Comparison of ENCODE assay signal across 24 mouse cellular contexts in genomic region chr13:95358223-95358622, GRCm38 (mm10). TPM values are rescaled to one million over a fixed set of nuclear protein-coding genes. Genes with fewer than 3 reads are reported as not detected.
DNase-seq lines count a peak whose midpoint lies in the region; ATAC-seq and TF ChIP-seq lines count a peak whose summit lies in the region.
"Had no signal": no experiment of that assay in that cellular context is flagged by ENCODE, and none has a peak within 500 bp of the region (broad histone marks: within the 10 kb centered on the region; RNA-seq: fewer than 3 reads in every experiment).

No protein-coding gene starts in this region.

- ATAC-seq in G1E (ENCODE audit: extremely low read depth, insufficient number of reproducible peaks, low FRiP score, poor library complexity, severe bottlenecking): peak; percentile 28; the same call in 1 of the 2 replicates
- ATAC-seq in megakaryocyte progenitor cell, adult 5-6 weeks (replicated peaks; ENCODE audit: poor library complexity): peak; percentile 63
- no peak for ATAC-seq in forebrain, embryonic 11.5 days (replicated peaks; ENCODE audit: low FRiP score)
- ATAC-seq: activated CD4-positive, CD25-positive, alpha-beta regulatory T cell, adult 4 months; forebrain, embryonic 14.5 days; forebrain, embryonic 16.5 days; Patski had no signal

- WGBS in forebrain, embryonic 11.5 days: 91% methylated on average over 2 of the region's 2 CpGs

- H3K27ac ChIP-seq in bone marrow macrophage, adult 2 months (ENCODE audit: insufficient read depth, low read depth, low read length): peak overlapping the region; percentile 51
- H3K27ac ChIP-seq in forebrain, embryonic 11.5 days (ENCODE audit: low read depth, low read length): no peak overlapping the region
- H3K27ac ChIP-seq: embryonic facial prominence, embryonic 10.5 days; embryonic facial prominence, embryonic 12.5 days; forebrain, embryonic 12.5 days had no signal

- H3K4me2 ChIP-seq in forebrain, embryonic 11.5 days (ENCODE audit: low read depth, low read length, severe bottlenecking): no peak overlapping the region
- H3K4me2 ChIP-seq: embryonic facial prominence, embryonic 12.5 days; forebrain, embryonic 12.5 days had no signal

- H3K9ac ChIP-seq in forebrain, embryonic 11.5 days (ENCODE audit: low read length): no peak overlapping the region
- H3K9ac ChIP-seq: embryonic facial prominence, embryonic 12.5 days; forebrain, embryonic 12.5 days had no signal

- no peak for TF ChIP-seq CTCF in G1E (IDR thresholded peaks at IDR 0.05; ENCODE audit: low read depth, low read length)
- no peak for TF ChIP-seq CTCF in bone marrow macrophage, adult 2 months (IDR thresholded peaks at IDR 0.05; ENCODE audit: low read depth, low read length)

- no peaks in the 10 kb centered on the region for H3K9me3 ChIP-seq in G1E (replicated peaks)
- no peaks in the 10 kb centered on the region for H3K9me3 ChIP-seq in forebrain, embryonic 11.5 days (ENCODE audit: control insufficient read depth, low read length)
- H3K9me3 ChIP-seq: embryonic facial prominence, embryonic 10.5 days; embryonic facial prominence, embryonic 12.5 days; forebrain, embryonic 12.5 days had no signal

- TF ChIP-seq POLR2A in bone marrow macrophage, adult 2 months (IDR thresholded peaks at IDR 0.05; ENCODE audit: borderline replicate concordance, low read depth, low read length): no peak

- no peak overlapping the region for H3K4me3 ChIP-seq in G1E (ENCODE audit: low read depth, low read length)
- H3K4me3 ChIP-seq in bone marrow macrophage, adult 2 months (ENCODE audit: insufficient read depth, low read length): no peak overlapping the region
- no peak overlapping the region for H3K4me3 ChIP-seq in forebrain, embryonic 11.5 days (ENCODE audit: low read depth, low read length)
- H3K4me3 ChIP-seq: embryonic facial prominence, embryonic 10.5 days; embryonic facial prominence, embryonic 12.5 days; forebrain, embryonic 12.5 days had no signal

- H3K27me3 ChIP-seq in G1E (ENCODE audit: insufficient read depth, low read length): no peaks in the 10 kb centered on the region
- H3K27me3 ChIP-seq in forebrain, embryonic 11.5 days (ENCODE audit: control insufficient read depth, insufficient read depth, low read length): no peaks in the 10 kb centered on the region
- H3K27me3 ChIP-seq: embryonic facial prominence, embryonic 12.5 days; forebrain, embryonic 12.5 days; Patski had no signal

- DNase-seq in 416B (ENCODE audit: low read depth) (peak; percentile 87), G1E (ENCODE audit: low spot score) (no peak)
- DNase-seq in spleen, postnatal 36 days (ENCODE audit: low spot score in 2 of 2): no peak
- no peak for DNase-seq in spleen, adult 18-20 months
- DNase-seq in lung, postnatal 25 days (ENCODE audit: low spot score): no peak
- no peak for DNase-seq in forebrain, embryonic 11.5 days (ENCODE audit: low spot score)
- DNase-seq: adrenal gland, adult 8-10 months; adrenal gland, postnatal 14 days; adrenal gland, postnatal 36 days; cerebellum, adult 11 months; cerebellum, adult 18-20 months; cerebellum, adult 8-10 months; cerebellum, adult 9-11 months; cerebellum, postnatal 14 days; cerebellum, postnatal 36 days had no signal

- peaks cover 13% of the 10 kb centered on the region for H3K4me1 ChIP-seq in G1E (ENCODE audit: insufficient read depth, low read depth, low read length)
- H3K4me1 ChIP-seq in bone marrow macrophage, adult 2 months (ENCODE audit: control insufficient read depth, insufficient read depth, low read length): peaks cover 11% of the 10 kb centered on the region
- no peaks in the 10 kb centered on the region for H3K4me1 ChIP-seq in forebrain, embryonic 11.5 days (replicated peaks; ENCODE audit: control insufficient read depth, insufficient read depth, low read length)
- H3K4me1 ChIP-seq: embryonic facial prominence, embryonic 10.5 days; embryonic facial prominence, embryonic 12.5 days; forebrain, embryonic 12.5 days had no signal

- peaks cover 99% of the 10 kb centered on the region for H3K36me3 ChIP-seq in G1E (replicated peaks)
- H3K36me3 ChIP-seq in forebrain, embryonic 11.5 days (ENCODE audit: control insufficient read depth, insufficient read depth, low read length): peaks cover 4% of the 10 kb centered on the region; the same call in 1 of the 2 replicates

RNA-seq across cellular contexts. Expression of gene Aggf1, which starts 16.9 kb away (rescaled TPM):
- total RNA-seq in G1E (2014; fragmentation: Nextera tagmentation) (30.6 and 35.6 TPM in 2 replicates), G1E (2017) (52.6 and 55.8 TPM in 2 replicates)
- 31.0 and 34.7 TPM in 2 replicates for polyA plus RNA-seq in G1E (2012)
- polyA plus RNA-seq in bone marrow macrophage, adult 2 months (2012; ENCODE audit: insufficient read depth, insufficient read length, missing spikeins): 37.5 and 38.1 TPM in 2 replicates
- 31.9 and 34.5 TPM in 2 replicates for total RNA-seq in megakaryocyte progenitor cell, adult 5-6 weeks (2015)
- 49.5 and 57.0 TPM in 2 replicates for total RNA-seq in megakaryocyte progenitor cell, adult 5-6 weeks (2017)
- polyA plus RNA-seq in forebrain, embryonic 11.5 days (2014; fragmentation: Nextera tagmentation; extraction: Ambion mirVana): 51.6 and 54.4 TPM in 2 replicates

RNA-seq across cellular contexts. Expression of gene Zbed3, which starts 34.8 kb away (rescaled TPM):
- total RNA-seq in G1E (2014; fragmentation: Nextera tagmentation): not detected in 2 replicates
- total RNA-seq in G1E (2017): 0.12 and 0.33 TPM in 2 replicates
- polyA plus RNA-seq in G1E (2012): not detected in 2 replicates
- 9.9 and 10.9 TPM in 2 replicates for polyA plus RNA-seq in bone marrow macrophage, adult 2 months (2012; ENCODE audit: insufficient read depth, insufficient read length, missing spikeins)
- total RNA-seq in megakaryocyte progenitor cell, adult 5-6 weeks (2015): 37.9 and 45.4 TPM in 2 replicates
- 7.9 and 8.5 TPM in 2 replicates for total RNA-seq in megakaryocyte progenitor cell, adult 5-6 weeks (2017)
- 63.9 and 64.5 TPM in 2 replicates for polyA plus RNA-seq in forebrain, embryonic 11.5 days (2014; fragmentation: Nextera tagmentation; extraction: Ambion mirVana)

Comparison
In these comparisons a context has a peak if more than half of its experiments do, and no peak if none do; other contexts are left out.
1. RNA of gene Zbed3, which starts 34.8 kb away (polyA plus RNA-seq): 63.9 to 64.5 TPM in forebrain, embryonic 11.5 days and 9.9 to 10.9 TPM in bone marrow macrophage, adult 2 months; not detected in G1E; every median in the first group is over 10 times any median in the second.